Mouse (Mus musculus): Measurements from ENCODE around the gene Astl.

The Astl gene

GRCm38 (mm10) chr2:127324456-127324855 lies 14.0 kb upstream of the Astl start:
- peak; percentile 12 for DNase-seq (ENCODE audit: low read depth, low spot score)

GRCm38 (mm10) chr2:127328090-127328851 lies 10.2 kb upstream of the Astl start:
- no peak for DNase-seq (ENCODE audit: low read depth, low spot score)

- DNase-seq (ENCODE audit: low read depth, low spot score), result no peak
Measured at GRCm38 (mm10) chr2:127332807-127333570, 5.5 kb upstream of the Astl start.

GRCm38 (mm10) chr2:127333945-127334603 lies 4.4 kb upstream of the Astl start:
- no peak for DNase-seq (ENCODE audit: low read depth, low spot score)

GRCm38 (mm10) chr2:127335078-127335541 lies 3.3 kb upstream of the Astl start:
- no peak for DNase-seq (ENCODE audit: low read depth, low spot score)

GRCm38 (mm10) chr2:127335767-127336496 lies 2.5 kb upstream of the Astl start, which contains the start of gene Dusp2:
Dusp2 (plus strand) TSS chr2:127336159.
- peak; percentile 81 for DNase-seq (ENCODE audit: low read depth, low spot score)

GRCm38 (mm10) chr2:127336497-127336832 lies 2.0 kb upstream of the Astl start:
- DNase-seq (ENCODE audit: low read depth, low spot score), result no peak

GRCm38 (mm10) chr2:127336885-127337284 lies 1.6 kb upstream of the Astl start:
- DNase-seq (ENCODE audit: low read depth, low spot score), result no peak

- DNase-seq (ENCODE audit: low read depth, low spot score), result peak; percentile 47
Measured at GRCm38 (mm10) chr2:127337531-127337930, 908 bp upstream of the Astl start.

GRCm38 (mm10) chr2:127338012-127338411 lies 427 bp upstream of the Astl start:
- DNase-seq (ENCODE audit: low read depth, low spot score), result no peak

GRCm38 (mm10) chr2:127338833-127339232 lies 394 bp downstream of the Astl start:
- DNase-seq (ENCODE audit: low read depth, low spot score), result no peak

- DNase-seq (ENCODE audit: low read depth, low spot score), result no peak
Measured at GRCm38 (mm10) chr2:127339262-127339661, 823 bp downstream of the Astl start.

- DNase-seq (ENCODE audit: low read depth, low spot score), result peak; percentile 57
Measured at GRCm38 (mm10) chr2:127341159-127341558, 2.7 kb downstream of the Astl start.

- DNase-seq (ENCODE audit: low read depth, low spot score), result no peak
Measured at GRCm38 (mm10) chr2:127346334-127346733, 7.9 kb downstream of the Astl start.

GRCm38 (mm10) chr2:127347147-127347985 lies 8.9 kb downstream of the Astl start:
- peak; percentile 86 for DNase-seq (ENCODE audit: low read depth, low spot score)

- no peak for DNase-seq (ENCODE audit: low read depth, low spot score)
Measured at GRCm38 (mm10) chr2:127353881-127354280, 15.4 kb downstream of the Astl start.

- DNase-seq (ENCODE audit: low read depth, low spot score), result peak; percentile 91
Measured at GRCm38 (mm10) chr2:127362459-127363281, 24.2 kb downstream of the Astl start, which contains the start of gene Adra2b. Adra2b (plus strand) TSS chr2:127363208.

GRCm38 (mm10) chr2:127363282-127363652 lies 24.8 kb downstream of the Astl start:
- no peak for DNase-seq (ENCODE audit: low read depth, low spot score)

- DNase-seq (ENCODE audit: low read depth, low spot score), result no peak
Measured at GRCm38 (mm10) chr2:127363696-127364095, 25.3 kb downstream of the Astl start.

- no peak for DNase-seq (ENCODE audit: low read depth, low spot score)
Measured at GRCm38 (mm10) chr2:127364452-127364851, 26.0 kb downstream of the Astl start.
